Mouse (Mus musculus) heart, postnatal 14 days (tissue): Measurements from ENCODE around the gene Sat1. TPM values are rescaled to one million over a fixed set of nuclear protein-coding genes. Genes with fewer than 3 reads are reported as not detected.
A peak's percentile ranks its signal among the peaks of the same experiment; 100 is the strongest.
"Not testable (repeated sequence)": the region's sequence is repeated elsewhere in the genome, so short reads cannot be mapped to it uniquely, and the experiment has no call there.

Experiments
- DNase-seq, 2 experiments: peaks; one replicate each; pipeline ENCODE4 v3.0.0; 2021 to 2022
- intact Hi-C: fragments of 180-260 bp; cut with DNase I; formaldehyde crosslinking; loops from one replicate; pipeline ENCODE4 v1.15.1; 2025
- long read RNA-seq, 2 experiments: library from polyadenylated mRNA; stranded (forward); transcript quantifications; one replicate each; pipeline ENCODE4 v2.0.0; 2021
- total RNA-seq, 2 experiments: library from RNA; stranded (reverse); gene quantifications; 2 replicates each; pipeline ENCODE4 v1.2.3; 2021

Sat1 gene
- 10 to 100 TPM; 40.9 to 41.6 TPM for total RNA-seq
- long read RNA-seq, experiment 1, transcript Sat1-201 (6 exons, 1,162 nt), result major isoform, 37 of 42 reads
- long read RNA-seq, experiment 1, partial matches to known transcripts, result 1 of 42 reads
- long read RNA-seq, experiment 1, other reads (novel, unspliced or antisense), result 1 of 42 reads
- long read RNA-seq, experiment 2, transcript Sat1-201 (6 exons, 1,162 nt), result major isoform, 26 of 31 reads
- long read RNA-seq, experiment 2, partial matches to known transcripts, result 2 of 31 reads
- long read RNA-seq, experiment 2, other reads (novel, unspliced or antisense), result 3 of 31 reads

DNA sequence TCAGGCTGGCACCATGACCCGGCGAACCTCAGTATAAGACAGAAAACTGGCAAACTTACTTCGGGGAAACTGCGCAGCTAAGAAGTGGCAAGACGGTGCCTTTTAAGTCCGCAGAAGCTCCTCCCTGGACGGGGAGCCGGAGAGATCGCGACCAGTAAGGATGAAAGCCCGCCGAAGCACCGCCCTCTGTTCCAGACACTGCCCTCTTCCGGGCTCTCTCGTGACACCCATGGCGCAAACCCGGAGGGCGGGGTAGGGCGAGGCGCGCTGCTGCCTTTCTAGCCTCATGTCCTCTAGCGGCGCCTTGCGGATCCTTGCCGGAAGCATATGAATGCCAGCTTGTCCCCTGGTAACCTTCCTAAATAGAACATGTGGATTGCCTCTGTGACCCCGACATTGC is at the start of gene Sat1:
TSS of gene Sat1 (minus strand) at position 179 of the 400 bp plus-strand sequence.
- intact Hi-C loops, result loop anchor here (1.0 to 10.0 kb wide), 3 partner anchors 46 to 99 kb away; partner anchors contain the start of gene Acot9

DNA sequence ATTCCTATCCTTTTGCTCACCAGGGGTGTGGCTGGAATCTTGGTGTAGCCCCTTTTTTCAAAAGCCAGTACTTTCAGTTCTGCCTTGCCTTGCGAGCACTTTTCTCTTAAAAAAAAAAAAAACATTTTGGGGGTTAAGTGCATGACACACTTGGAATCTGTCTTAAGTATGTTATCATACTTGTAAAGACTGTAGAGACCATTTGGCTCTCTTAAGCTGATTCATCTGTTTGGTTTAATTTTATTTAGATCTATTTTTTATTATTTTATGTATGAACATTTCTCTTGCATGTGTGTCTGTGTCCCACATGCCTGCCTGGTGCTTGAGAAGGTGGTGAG is 46.6 kb upstream of the Sat1 start:
- intact Hi-C loops, result loop anchor here (1.0 kb wide), 1 partner anchor 47 kb away; the partner anchor contains the start of gene Sat1
- DNase-seq, result no peak

More for the DNA sequence above, at the start of gene Sat1:
- DNase-seq, result peak; percentile 88

DNA sequence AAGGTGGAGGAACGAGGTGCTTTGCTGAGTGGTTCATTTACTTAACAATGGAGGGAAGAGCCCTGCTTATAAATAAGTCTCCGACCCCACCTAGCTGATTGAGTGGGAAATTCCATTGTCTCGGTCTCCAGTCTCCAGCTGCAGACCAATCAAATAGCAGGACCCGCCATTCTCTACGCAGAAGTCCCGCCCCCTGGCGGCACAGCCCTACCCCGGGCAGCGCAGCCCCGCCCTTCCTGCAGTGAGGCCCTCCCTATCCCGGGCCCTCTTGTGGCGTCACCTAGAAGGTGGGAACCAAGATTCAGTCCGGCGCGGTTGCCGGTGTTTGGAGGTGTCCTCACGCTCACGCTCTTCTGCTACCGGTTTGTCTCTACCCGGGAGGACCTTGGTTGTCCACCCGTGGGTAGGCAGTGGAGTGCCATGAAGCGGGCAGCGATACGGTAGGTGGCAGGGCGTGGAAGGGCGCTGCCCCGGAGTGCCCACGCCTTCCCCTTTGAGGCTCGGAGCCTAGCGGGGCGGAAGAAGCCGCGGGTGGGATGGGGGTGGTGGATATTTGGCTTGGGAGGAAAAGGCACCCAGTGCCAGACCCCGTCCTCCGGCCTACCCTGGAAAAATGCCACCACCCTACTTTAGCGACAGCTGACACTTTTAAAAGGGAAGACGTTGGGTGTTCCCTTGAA is 46.1 kb upstream of the Sat1 start, which contains the start of gene Acot9:
TSS of gene Acot9 (plus strand) at position 209 of the 680 bp plus-strand sequence.
- DNase-seq, result peak; percentile 88 to 89
- intact Hi-C loops, result loop anchor here (1.0 kb wide), 1 partner anchor 46 kb away; the partner anchor contains the start of gene Sat1

DNA sequence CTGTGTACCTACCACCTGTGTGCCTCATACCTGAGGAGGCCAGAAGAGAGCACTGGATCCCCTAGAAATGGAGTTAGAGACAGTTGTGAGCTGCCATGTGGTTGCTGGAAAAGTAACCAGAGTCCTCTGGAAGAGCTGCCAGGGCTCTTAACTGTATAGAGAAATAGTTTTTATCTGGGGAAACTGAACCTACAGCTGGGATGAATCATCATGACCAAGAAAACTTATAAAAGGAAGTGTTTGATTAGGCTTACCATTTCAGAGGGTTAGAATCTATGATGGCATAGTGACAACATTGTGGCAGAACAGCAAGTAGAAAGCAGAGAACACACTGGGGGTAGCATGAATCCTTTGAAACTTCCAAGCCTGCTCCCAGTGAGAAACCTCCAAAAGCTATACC is 40.6 kb upstream of the Sat1 start:
- DNase-seq, result no peak
- intact Hi-C loops, result no loop called here

DNA sequence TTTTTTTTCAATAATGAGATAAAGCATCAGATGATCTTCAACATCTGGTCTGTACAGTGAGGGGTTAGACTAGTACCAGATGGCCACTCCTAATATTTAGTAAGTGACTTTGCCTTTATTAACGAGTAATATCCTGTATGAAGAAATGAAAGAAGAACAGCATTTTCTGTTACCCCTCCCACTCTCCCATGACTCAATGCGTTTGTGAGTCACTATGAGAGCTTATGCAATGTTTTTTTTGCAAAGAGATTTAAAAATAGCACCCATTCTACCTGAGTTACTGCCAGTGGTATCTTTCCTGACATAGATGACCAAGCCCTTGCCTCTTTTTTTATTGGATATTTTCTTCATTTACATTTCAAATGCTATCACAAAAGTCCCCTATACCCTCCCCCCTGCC is 2.0 kb upstream of the Sat1 start:
- intact Hi-C loops, result loop anchor here (5.0 to 10.0 kb wide), 2 partner anchors 71 to 97 kb away; no protein-coding TSS in a partner anchor
- DNase-seq, result no peak

DNA sequence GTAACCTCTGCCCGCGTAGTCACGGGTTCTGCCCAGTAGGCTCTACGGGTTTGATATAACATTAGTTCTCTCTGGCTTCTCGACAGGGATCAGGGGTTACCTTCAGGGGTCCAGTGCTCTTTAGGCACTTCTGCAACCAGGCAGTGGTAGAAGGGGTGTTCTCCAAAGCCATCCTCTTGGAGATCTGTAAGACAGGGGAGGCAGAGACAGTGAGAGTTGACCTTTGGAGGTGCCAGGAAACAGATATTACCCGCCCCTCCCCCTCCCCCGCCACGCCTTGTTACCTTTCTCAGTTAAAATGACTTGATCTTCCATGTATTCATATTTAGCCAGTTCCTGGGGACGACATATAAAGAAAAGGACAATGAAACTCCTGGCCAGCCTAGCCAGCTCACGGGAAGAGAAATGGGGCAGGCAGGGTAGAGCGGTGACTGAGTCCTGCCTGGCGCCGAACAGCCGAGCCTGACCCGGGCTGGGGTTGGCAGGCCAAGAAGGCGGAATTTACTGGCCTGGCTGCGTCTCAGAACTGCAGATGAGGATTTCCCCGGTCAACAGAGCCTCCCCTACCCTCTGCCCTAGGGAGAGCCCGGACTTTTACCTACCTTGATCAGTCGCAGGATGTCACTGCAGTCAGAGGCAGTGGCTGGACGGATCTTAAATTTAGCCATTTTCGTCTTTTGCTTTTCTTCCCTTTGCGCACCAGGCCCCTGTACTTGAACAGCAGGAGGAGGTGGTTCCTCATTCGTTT is 574 bp downstream of the Sat1 start:
- DNase-seq, result peak; percentile 35 to 37
- intact Hi-C loops, result loop anchor here (1.0 to 10.0 kb wide), 3 partner anchors 47 to 99 kb away; partner anchors contain the start of gene Acot9

DNA sequence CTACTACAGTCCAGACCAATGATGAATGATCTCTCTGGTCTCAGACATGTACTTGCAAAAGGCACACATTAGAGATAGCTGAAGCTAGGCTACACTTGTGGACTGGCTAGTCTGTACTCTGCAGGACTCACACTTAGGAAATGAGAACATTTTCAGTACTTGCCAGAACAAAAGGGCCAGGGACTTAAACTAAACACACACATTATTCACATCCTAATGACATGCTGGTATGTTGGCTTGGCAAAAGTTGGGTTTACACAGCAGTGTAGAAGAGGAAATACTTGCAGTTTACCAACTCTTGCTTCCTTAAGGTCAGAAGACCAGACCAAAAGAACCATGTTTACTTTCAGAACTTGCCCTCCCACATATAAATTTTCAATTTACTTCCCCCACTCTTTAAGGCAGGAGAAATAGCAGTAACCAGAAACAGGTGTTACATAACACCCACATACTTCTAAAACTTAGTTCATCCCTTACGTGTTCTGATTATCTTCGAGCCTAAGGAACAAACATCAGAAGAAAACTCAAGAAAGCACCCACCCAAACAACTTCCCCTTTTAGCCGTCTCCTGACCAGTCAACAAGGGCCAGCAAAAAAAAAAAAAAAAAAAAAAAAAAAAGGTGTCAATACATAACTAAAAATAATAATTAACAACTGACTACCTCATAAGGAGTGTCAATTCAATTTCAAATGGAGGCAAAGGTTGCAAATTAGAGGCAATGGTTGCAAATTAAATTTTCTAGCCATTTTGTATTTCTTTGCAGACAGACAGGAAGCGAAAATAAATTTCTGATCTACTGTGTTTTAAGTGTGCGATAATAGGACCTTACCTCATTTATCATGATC is 1.7 kb downstream of the Sat1 start:
- DNase-seq, result no peak
- intact Hi-C loops, result loop anchor here (5.0 to 10.0 kb wide), 2 partner anchors 67 to 100 kb away; no protein-coding TSS in a partner anchor

DNA sequence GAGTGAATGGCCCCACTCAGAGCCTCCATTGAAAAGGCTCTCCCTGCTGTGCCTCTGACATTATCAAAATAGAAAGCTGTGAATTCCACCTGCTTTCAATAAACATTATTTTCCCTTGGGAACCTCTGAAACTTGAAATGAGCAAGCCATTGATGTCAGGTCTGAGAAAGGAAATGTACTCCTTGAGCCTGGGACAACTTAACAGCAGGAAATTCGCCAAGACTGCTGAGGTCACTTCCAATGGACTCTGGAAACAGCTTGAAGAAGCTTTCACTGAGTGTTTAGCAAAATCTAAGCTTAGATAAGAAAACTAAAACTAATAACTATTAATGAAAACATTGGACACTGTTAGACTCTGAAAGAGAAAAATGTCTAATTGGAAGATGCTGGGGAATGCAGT is 7.6 kb downstream of the Sat1 start:
- peak in 1 of 2 experiments; percentile 21 for DNase-seq
- intact Hi-C loops, result no loop called here

DNA sequence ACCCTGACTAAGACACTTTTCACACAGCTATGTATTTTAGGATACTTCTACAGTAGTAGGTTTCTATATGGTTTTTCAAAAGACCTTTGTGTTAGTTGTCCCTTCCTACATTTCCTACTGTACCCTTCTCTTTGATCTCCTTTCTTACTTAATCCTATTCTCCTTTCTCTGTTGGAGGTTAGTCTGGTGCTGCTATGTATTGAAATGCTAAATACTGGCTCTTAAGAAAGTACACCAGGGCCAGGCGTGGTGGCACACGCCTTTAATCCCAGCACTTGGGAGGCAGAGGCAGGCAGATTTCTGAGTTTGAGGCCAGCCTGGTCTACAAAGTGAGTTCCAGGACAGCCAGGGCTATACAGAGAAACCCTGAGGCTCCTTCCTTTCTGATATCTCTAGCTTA is 10.8 kb downstream of the Sat1 start:
- intact Hi-C loops, DNase-seq: not testable (repeated sequence)

DNA sequence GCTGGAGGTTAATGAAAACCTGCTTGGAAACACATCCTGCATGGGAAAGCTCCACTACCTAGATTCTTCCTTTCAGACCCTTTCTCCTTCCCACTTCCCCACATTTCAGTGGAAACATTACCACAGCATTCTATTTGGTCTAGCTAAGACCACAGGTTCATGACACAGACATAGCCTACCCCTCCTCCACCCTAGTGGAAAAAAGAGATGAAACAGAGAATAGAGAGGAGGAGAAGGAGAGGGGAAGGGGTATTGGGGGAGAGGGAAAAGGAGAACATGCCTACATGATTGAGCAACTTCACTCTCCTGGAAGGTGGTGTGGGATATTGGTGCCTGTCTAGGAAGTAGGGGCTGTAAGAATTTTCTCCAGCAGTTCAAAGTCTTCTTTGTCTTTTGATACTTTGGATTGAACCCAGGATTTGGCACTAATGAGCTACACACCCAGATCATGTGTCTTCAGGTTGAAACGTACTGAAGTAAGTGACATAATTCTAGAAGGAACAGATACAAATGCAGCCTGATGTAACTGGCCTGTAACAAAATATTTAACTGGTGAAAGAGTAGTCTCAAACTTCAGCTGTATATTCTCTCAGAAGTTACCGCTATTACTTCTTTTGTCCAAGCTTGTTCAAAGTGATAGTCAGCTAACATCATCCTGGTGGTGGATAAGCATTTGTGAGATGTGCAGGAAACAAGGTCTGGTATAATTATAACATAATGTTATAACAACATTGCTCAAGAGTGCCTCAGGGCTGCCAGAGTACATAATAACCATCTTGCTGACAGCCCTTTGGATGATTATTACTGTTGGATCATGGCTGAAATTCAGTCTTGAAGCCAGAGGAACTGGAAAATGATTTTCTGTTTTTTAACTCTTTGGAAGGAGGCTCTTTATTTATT is 13.6 kb downstream of the Sat1 start:
- no peak for DNase-seq
- intact Hi-C loops, result no loop called here

DNA sequence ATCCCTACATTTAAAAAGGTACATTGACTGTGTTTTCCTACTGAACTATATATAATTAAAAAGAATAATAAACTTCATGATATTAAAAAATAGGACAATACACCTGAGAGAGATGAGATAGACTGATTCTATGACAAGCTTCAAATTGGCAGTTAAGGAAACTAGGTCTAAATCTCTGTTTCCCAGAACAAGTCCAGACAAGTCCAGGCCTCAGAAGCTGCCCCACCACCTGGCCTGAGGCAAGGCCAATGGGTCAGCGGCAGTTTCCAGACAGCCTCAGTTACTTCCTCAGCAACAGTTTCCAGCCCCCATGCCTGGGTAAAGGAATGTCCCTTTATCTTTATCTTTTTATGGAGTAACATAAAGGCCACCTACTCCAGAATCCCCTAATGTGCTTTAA is 14.4 kb downstream of the Sat1 start:
- no peak for DNase-seq
- intact Hi-C loops, result no loop called here

DNA sequence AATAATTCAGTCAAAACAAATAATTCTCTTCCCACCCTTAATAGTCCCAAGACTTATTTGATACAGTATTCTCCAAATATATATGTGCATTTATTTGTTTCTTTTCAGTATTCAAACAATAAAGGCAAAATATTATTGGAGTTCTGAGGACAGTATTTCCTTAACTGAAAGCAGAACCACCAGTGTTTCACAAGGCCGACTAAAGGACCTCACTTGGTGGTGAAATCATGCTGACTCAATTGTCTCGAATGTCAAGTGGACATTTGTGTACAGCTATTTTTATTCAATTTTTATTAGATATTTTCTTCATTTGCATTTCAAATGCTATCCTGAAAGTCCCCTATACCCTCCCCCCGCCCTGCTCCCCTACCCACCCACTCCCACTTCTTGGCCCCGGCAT is 21.3 kb downstream of the Sat1 start:
- intact Hi-C loops, result no loop called here
- no peak for DNase-seq

DNA sequence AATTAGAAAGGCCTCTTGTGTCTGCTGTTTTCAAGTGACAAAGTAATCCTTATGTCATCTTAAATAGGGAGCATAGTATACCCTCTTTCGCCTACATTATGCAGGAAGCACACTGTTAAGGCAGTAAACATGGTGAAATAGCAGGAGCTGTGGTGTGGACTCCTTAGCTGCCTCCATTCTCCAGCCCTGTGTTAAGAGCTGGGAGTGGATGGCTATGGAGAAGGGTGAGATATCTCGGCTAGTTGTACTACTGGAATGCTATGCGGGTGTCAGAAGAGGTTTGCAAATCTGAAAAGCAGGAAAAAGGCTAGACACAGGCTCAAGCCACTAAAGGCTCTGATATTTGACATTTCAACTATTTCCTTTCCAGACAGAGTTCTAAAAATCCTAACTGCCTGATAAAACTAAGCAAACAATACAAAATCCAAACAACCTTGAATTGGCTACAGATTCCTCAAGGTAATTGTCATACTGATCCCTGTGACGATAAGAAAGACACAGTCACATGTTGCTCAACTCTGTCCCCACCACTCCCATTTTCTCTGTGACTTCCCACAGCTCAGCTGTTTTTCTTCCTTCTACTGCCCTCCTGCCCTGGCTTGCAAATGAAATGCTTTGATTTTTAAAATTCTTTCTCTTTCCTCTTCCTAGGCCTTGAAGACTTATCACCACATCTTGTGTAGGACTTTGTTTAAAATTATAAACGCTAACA is 22.4 kb downstream of the Sat1 start:
- intact Hi-C loops, result no loop called here
- DNase-seq, result no peak

DNA sequence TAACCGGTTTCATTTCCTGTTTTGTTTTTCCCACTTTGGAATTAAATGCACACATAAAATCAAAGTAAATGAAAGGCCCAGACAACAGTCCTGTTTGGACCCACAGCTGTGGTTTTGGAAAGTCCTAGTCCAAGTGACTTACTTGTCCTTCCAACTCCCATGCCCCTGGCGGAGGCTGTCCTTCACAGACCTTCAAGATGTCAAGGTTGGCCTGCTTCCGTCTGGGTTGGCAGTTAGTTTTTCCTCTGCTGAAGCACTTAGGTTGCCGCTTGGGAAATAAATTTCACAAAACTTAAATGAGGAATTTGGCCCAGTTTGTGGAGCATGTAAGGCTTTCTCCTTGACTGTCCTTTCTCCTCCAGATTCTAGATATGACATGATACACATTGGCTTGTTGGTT is 24.3 kb downstream of the Sat1 start:
- DNase-seq, result no peak
- intact Hi-C loops, result no loop called here

DNA sequence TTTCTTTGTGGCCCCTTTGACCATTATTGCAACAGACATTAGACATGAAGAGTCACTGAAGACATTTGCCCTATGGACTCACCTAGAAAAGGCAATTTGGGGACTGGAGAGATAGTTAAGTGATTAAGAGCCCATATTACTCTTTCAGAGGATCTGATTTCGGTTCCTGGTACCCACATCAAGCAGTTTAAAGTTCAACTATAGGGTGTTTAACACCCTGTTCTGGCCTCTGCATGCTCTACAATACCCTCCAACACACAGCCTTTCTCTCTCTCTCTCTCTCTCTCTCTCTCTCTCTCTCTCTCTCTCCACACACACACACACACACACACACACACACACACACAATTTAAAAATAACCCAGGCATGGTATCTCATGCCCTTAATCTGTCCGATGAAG is 38.6 kb downstream of the Sat1 start:
- DNase-seq, result no peak
- intact Hi-C loops, result no loop called here

DNA sequence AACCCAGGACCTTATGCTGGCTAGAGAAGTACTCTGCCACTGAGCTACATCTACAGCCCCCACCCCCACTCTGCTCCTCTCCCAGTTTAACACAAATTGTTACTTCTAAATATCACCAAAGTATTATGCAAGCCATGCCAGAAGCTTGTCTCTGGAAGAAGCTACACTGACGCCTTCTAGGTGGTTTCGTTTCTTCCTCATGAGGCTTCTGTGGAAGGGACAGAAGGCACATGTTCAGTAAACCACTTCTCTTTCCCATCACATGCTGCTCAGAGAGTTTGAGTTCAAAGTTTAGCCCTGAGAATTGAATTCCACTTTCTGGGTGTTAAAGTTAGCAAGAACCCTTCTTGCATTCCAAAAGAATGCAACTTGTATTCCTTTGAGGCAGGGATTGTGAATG is 39.0 kb downstream of the Sat1 start:
- DNase-seq, result no peak
- intact Hi-C loops, result no loop called here

DNA sequence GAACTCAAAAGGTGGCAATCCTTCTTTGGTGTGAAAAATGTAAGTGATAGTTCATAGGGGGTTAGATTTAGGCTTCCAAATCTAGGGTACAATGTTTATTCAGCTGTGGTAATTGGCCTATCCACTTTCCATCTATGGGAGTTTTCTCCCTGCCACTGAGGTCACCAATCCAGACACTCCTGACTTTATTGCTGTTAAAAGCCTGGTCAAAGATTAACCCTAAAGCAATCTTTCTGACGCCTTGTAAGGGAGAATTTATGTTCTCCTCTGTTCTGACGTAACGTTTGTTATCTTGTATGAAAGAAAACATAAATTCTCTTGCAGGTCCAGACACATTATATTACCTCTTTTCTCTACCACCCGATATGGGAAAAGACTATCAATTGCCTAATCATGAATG is 40.7 kb downstream of the Sat1 start:
- intact Hi-C loops, result no loop called here
- no peak for DNase-seq

DNA sequence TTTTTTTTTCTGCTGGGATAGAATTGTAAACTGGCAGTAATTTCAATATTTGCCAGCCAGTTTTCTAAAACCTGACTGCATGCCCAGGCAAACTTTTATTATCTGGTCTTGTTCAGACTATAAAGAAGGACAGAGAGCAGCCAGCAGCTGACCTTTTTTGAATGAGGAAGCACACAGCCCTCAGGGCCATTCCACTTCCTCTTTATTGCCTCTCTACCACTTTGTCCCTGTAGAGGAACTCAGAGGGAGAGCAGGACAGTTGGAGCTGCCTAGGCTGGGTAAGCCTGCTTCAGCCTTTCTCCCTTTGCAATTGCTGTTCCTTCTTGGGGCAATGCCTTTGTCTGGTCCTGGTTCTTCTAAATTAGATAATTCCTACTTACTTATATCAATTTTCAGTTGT is 43.9 kb downstream of the Sat1 start:
- no peak for DNase-seq
- intact Hi-C loops, result no loop called here

DNA sequence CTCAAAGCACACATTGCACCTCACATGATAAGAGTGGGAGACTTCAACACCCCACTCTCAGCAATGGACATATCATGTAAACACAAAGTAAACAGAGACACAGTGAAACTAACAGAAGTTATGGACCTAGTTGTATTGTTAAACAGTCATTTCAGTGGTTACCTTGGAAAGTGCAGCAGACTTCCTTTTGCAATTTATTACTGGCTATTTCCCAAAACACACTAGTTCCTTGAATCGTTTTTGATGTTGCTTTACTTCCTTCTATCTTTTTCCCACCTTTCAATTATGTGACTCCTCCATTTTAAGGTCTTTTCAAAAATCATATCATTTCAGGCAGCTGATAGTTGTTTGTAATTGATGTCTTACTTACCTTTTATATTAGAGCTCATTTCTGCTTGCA is 44.5 kb downstream of the Sat1 start:
- DNase-seq, result no peak
- intact Hi-C loops, result no loop called here
